Mouse (Mus musculus) G1E (cell line): ENCODE data around the gene Sgms1. TPM values are rescaled to one million over a fixed set of nuclear protein-coding genes. Genes with fewer than 3 reads are reported as not detected.

ENCODE experiments used
- ATAC-seq: 2 replicates; pipeline ENCODE4 v1.8.0; 2016; ENCODE audit warnings: mild to moderate bottlenecking; ENCODE audit not compliant: insufficient number of reproducible peaks, poor library complexity, low FRiP score, severe bottlenecking; ENCODE audit errors: extremely low read depth
- DNase-seq: peaks from one replicate; pipeline ENCODE4 v3.0.0; 2012; ENCODE audit warnings: low spot score
- H3K27me3 ChIP-seq: 2 replicates; pipeline ENCODE4 v1.6.1; 2012; ENCODE audit warnings: mild to moderate bottlenecking, low read length, inconsistent platforms; ENCODE audit not compliant: insufficient read depth
- H3K36me3 ChIP-seq: replicated peaks from 2 replicates; pipeline ENCODE3; 2012; ENCODE audit warnings: mild to moderate bottlenecking, inconsistent platforms
- H3K4me1 ChIP-seq: 2 replicates; pipeline ENCODE4 v1.6.1; 2012; ENCODE audit warnings: low read depth, low read length, inconsistent platforms, mixed read lengths; ENCODE audit not compliant: insufficient read depth
- H3K4me3 ChIP-seq: 2 replicates; pipeline ENCODE4 v1.5.1; 2012; ENCODE audit warnings: low read depth, mild to moderate bottlenecking, inconsistent platforms, low read length, moderate library complexity, mixed read lengths
- H3K9me3 ChIP-seq: replicated peaks from 2 replicates; pipeline ENCODE4 v1.6.1; 2012; ENCODE audit warnings: inconsistent platforms
- CTCF ChIP-seq: IDR thresholded peaks from 2 replicates; pipeline ENCODE4 v1.5.1; 2012; ENCODE audit warnings: low read depth, low read length, inconsistent platforms, mixed read lengths
- GATA1 ChIP-seq: IDR thresholded peaks from 2 replicates; pipeline ENCODE4 v1.6.1; 2012; ENCODE audit warnings: borderline replicate concordance, low read length, inconsistent platforms, mixed read lengths
- GATA2 ChIP-seq: IDR thresholded peaks from 2 replicates; pipeline ENCODE4 v1.6.1; 2012; ENCODE audit warnings: low read depth, low read length, inconsistent platforms, borderline replicate concordance
- POLR2AphosphoS5 ChIP-seq: IDR thresholded peaks from 2 replicates; pipeline ENCODE4 v1.6.1; 2012; ENCODE audit warnings: low read depth, low read length, inconsistent platforms; ENCODE audit not compliant: insufficient replicate concordance
- TAL1 ChIP-seq: conservative IDR thresholded peaks from 2 replicates; pipeline ENCODE4 v1.6.1; 2012; ENCODE audit warnings: low read depth, low read length, inconsistent platforms, mixed read lengths
- polyA plus RNA-seq: library from polyadenylated mRNA; stranded (reverse); fragments of >175 nt; gene quantifications from 2 replicates; pipeline ENCODE4 v1.2.3, GENCODE M21; 2012
- total RNA-seq, 2 experiments: library from RNA; stranded (forward) in 1 of 2; stranded (reverse) in 1 of 2; fragments of 200-1000 nt in 1 of 2; fragments of >200 nt in 1 of 2; fragmentation: Nextera tagmentation in 1 of 2; gene quantifications; 2 replicates each; pipeline ENCODE4 v1.2.3; 2014 to 2017

The Sgms1 gene
- total and polyA plus RNA-seq, 3 experiments = 14.5 to 91.0 (median 61.2) TPM

DNA sequence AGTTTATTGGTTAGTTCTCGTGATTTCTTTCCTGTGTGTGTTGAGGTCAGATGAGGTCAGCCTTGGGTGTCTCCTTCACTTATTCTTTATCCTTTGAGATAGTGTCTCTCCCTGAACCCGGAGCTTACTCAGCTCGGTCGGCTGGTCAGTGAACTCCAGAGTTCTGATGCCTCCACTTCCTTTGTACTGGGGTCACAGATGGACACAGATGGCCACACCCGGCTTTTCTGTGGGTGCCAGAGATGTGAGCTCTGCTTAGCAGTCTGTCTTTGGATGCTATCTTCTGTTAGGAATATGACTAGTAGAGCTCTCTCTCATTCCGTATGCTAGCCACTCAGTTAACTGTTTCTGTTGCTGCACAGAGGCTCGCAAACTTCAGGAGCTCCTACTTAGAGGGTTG, 92.7 kb downstream of the Sgms1 start:
- H3K4me1 ChIP-seq = peaks cover 58% of the 10 kb centered on the region

DNA sequence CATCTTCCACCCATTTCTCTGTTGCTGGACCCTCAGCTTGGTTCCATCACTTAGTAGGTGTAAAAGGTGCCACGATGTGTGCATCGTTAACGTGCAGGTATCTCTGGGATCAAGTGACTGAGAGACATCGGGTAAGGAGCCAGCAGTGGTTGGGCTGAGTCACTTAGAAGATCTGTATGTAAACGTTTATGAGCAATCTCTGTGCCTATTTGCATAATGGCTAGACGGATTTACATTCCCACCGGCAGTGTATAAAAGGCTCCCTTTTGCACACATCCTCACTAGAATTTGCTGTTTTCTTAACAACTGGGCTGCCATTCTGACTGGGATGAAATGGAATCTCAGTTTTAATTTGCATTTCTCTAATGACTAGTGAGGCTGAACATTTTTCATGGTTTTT, 93.9 kb downstream of the Sgms1 start:
- H3K9me3 ChIP-seq = no peaks in the 10 kb centered on the region
- DNase-seq (no peak), ATAC-seq (no peak)
- H3K27me3 ChIP-seq = no peaks in the 10 kb centered on the region
- no peak for TF ChIP-seq CTCF
- no peak for TF ChIP-seq GATA1
- TF ChIP-seq TAL1 = no peak
- TF ChIP-seq POLR2AphosphoS5 = no peak
- TF ChIP-seq GATA2 = no peak
- H3K4me1 ChIP-seq = peaks cover 52% of the 10 kb centered on the region
- H3K36me3 ChIP-seq = peaks cover 48% of the 10 kb centered on the region
- no peak overlapping the region for H3K4me3 ChIP-seq

More for the DNA sequence above, 92.7 kb downstream of the Sgms1 start:
- ATAC-seq (no peak), DNase-seq (no peak)
- no peak overlapping the region for H3K4me3 ChIP-seq
- no peaks in the 10 kb centered on the region for H3K9me3 ChIP-seq
- no peaks in the 10 kb centered on the region for H3K27me3 ChIP-seq
- peaks cover 48% of the 10 kb centered on the region for H3K36me3 ChIP-seq
- TF ChIP-seq TAL1 (no peak), GATA1 (no peak), CTCF (no peak), POLR2AphosphoS5 (no peak), GATA2 (no peak)

DNA sequence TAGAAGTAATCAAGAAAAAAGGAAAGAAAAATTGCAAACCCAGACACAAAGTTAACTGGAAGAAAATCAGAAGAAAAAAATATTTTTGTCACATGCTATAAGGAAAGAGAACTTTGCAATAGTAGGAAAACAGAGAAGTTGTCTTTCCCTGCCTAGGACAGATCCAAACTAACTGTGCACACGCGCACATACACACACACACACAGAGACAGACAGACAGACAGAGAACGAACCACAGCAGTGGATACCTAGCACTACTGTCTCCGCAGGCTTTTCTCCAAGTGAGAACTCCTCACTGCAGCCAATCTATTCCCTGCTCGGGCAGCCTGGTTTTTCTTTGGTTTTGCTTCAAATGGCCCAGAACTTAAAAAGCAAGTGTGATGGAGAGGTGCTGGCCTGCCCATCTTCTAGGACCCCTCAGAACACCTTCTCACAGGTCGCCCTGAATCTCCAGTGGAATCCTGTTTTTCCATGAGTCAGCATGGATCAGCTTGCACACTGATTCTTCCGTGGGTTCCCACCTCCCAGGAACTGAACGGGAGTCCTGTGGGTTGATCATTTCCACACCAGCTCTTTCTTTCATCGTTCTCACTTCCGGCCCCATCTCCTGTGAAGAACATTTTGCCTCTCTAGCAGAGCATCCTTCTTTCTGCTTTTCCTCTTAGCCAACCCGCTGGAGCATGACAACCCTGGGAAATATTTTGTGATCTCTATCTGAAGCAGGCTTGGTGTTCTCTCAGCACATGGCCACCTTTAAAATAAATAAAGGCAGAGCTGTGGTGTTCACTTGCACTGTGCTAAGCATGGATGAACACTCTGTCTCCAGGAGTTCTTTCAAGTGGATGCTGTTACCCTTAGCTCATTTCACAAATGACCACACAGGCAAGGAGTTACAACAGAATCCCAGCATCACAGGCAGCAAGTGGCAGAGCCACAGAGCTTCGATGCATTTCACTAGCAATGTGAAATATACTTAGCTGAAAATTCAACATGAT, 96.4 kb downstream of the Sgms1 start:
- ATAC-seq (no peak), DNase-seq (no peak)
- Histone ChIP-seq H3K4me3 (no peak overlapping the region), H3K9me3 (no peaks in the 10 kb centered on the region), H3K27me3 (no peaks in the 10 kb centered on the region), H3K36me3 (peaks cover 53% of the 10 kb centered on the region), H3K4me1 (peaks cover 57% of the 10 kb centered on the region)
- no peak for TF ChIP-seq CTCF
- no peak for TF ChIP-seq GATA2
- no peak for TF ChIP-seq TAL1
- no peak for TF ChIP-seq GATA1
- TF ChIP-seq POLR2AphosphoS5 = no peak

DNA sequence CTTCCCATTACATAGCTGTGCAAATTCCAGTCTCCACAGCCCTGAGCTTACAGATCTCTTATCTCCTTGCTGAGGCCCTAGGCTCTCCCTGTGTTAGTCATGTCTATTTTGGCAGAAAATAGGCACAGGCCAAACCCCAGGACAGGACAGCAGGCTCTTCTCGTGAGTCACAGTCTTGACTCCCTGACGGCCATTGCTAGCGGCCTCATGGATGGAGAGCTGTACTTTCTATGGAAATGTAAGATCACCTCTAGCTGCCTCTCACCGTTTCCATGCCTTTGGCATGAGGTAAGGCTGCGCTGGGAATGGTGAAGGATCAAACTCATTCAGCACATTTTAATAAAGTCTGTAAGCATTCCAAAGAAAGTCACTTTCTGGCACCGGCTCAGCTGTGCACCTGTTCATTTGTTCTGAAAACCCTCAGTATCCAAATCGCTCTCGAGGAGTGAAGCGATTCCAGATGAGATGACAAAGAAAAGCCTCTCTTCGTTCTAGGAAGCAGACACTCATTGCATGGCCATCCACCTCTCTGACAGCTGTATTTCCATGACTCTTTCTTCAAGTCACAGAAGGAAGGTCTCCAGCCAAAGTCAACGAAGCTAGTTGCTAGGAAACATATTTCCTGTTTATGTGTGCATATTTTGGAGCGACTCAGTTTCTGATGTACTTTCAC, 97.3 kb downstream of the Sgms1 start:
- ATAC-seq = no peak
- H3K9me3 ChIP-seq = no peaks in the 10 kb centered on the region
- no peak overlapping the region for H3K4me3 ChIP-seq
- peaks cover 55% of the 10 kb centered on the region for H3K4me1 ChIP-seq
- peaks cover 50% of the 10 kb centered on the region for H3K36me3 ChIP-seq
- DNase-seq = no peak
- no peaks in the 10 kb centered on the region for H3K27me3 ChIP-seq
- no peak for TF ChIP-seq CTCF
- TF ChIP-seq GATA1 = no peak
- no peak for TF ChIP-seq GATA2
- TF ChIP-seq POLR2AphosphoS5 = no peak
- no peak for TF ChIP-seq TAL1

DNA sequence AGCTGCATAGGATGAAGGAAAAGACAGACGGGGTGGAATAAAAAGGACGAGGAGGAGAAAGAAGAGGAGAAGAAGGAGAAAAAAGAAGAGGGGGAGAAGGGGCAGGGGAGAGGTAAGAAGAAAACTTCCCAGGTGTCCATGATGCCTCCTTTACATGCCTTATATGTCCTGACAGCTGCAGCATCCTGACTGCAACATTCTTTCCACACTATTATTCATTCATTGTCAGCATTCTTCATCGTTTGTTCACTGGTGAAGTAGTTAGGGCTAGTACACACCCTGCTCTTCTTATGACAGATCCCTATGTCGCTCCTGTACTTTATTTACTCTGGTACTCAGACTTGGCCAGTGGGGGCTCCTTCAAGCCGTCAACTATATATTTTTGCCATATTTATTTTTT, 98.4 kb downstream of the Sgms1 start:
- H3K36me3 ChIP-seq = peaks cover 44% of the 10 kb centered on the region
- peaks cover 45% of the 10 kb centered on the region for H3K4me1 ChIP-seq
- no peak overlapping the region for H3K4me3 ChIP-seq
- ATAC-seq (no peak), DNase-seq (no peak)
- TF ChIP-seq POLR2AphosphoS5 = no peak
- TF ChIP-seq GATA2 = no peak
- no peak for TF ChIP-seq TAL1
- TF ChIP-seq GATA1 = no peak
- TF ChIP-seq CTCF = no peak
- H3K9me3 ChIP-seq = no peaks in the 10 kb centered on the region
- no peaks in the 10 kb centered on the region for H3K27me3 ChIP-seq

DNA sequence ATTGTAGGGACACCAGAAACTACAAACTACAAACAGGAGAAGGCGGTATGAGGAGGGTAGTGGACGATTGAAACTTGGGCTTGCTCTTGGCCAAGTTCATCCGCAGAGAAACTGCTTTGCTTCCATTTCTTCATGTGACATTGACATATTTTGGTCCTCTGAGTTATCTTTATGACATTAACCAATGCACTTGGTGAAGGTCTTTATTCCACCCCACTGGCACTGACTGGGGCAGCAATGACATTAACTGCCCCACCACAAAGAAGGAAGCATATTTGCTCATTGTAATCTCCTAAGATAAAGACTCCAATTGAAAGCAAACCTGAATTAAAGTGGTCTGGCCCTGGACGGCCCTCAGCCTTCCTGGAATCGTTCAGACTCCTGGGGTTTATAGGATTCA, 100.6 kb downstream of the Sgms1 start:
- H3K36me3 ChIP-seq = peaks cover 45% of the 10 kb centered on the region
- TF ChIP-seq TAL1 = no peak
- TF ChIP-seq POLR2AphosphoS5 = no peak
- no peak for TF ChIP-seq CTCF
- no peak for TF ChIP-seq GATA2
- no peak for TF ChIP-seq GATA1
- H3K9me3 ChIP-seq = no peaks in the 10 kb centered on the region
- no peak overlapping the region for H3K4me3 ChIP-seq
- H3K27me3 ChIP-seq = no peaks in the 10 kb centered on the region
- DNase-seq (no peak), ATAC-seq (no peak)
- peaks cover 33% of the 10 kb centered on the region for H3K4me1 ChIP-seq
